Mouse (Mus musculus) stomach, postnatal 0 days (tissue): ENCODE measurements at regions not wholly inside any gene's neighbourhood (a gene's known extent, or its start where the extent isn't known, plus 50 kb on each side); places are given as distances from the start of the nearest gene placed in this dataset.
A peak's percentile ranks its signal among the peaks of the same experiment; 100 is the strongest.

Experiments used
- ATAC-seq: fragments of 200-750 bp; cut with Nextera tagmentation; 2 replicates; pipeline ENCODE4 v1.8.0; 2017; ENCODE audit not compliant: low FRiP score, low TSS enrichment
- DNase-seq: peaks from one replicate; pipeline ENCODE4 v3.0.0-alpha.2; 2016; ENCODE audit warnings: low spot score
- H3K27ac ChIP-seq: fragments of 300-500 bp; sonication (generic); replicated peaks from 2 replicates; pipeline ENCODE4 v1.5.1; 2014; ENCODE audit warnings: mild to moderate bottlenecking, control low read depth
- H3K27me3 ChIP-seq: fragments of 300-500 bp; sonication (generic); 2 replicates; pipeline ENCODE4 v1.6.1; 2014; ENCODE audit warnings: low read length; ENCODE audit not compliant: control insufficient read depth, insufficient read depth
- H3K36me3 ChIP-seq: fragments of 300-500 bp; sonication (generic); 2 replicates; pipeline ENCODE4 v1.6.1; 2014; ENCODE audit warnings: low read length, mixed read lengths; ENCODE audit not compliant: control insufficient read depth, insufficient read depth
- H3K4me1 ChIP-seq: fragments of 300-500 bp; sonication (generic); replicated peaks from 2 replicates; pipeline ENCODE4 v1.6.1; 2014; ENCODE audit warnings: antibody characterized with exemption; ENCODE audit not compliant: control insufficient read depth, insufficient read depth
- H3K4me2 ChIP-seq: fragments of 300-500 bp; sonication (generic); replicated peaks from 2 replicates; pipeline ENCODE4 v1.6.1; 2014; ENCODE audit warnings: low read depth, mild to moderate bottlenecking, control low read depth, moderate library complexity
- H3K4me3 ChIP-seq: fragments of 300-500 bp; sonication (generic); 2 replicates; pipeline ENCODE4 v1.5.1; 2014; ENCODE audit warnings: low read depth, low read length, control low read depth
- H3K9ac ChIP-seq: fragments of 300-500 bp; sonication (generic); 2 replicates; pipeline ENCODE4 v1.6.1; 2014; ENCODE audit warnings: mild to moderate bottlenecking, low read length, control low read depth, mixed read lengths
- H3K9me3 ChIP-seq: fragments of 300-500 bp; sonication (generic); 2 replicates; pipeline ENCODE4 v1.6.1; 2016; ENCODE audit warnings: low read length; ENCODE audit not compliant: control insufficient read depth
- CTCF ChIP-seq: IDR thresholded peaks from 2 replicates; pipeline ENCODE4 v1.5.1; 2016; ENCODE audit warnings: antibody characterized with exemption, low read depth, mild to moderate bottlenecking, moderate library complexity
- EP300 ChIP-seq: optimal IDR thresholded peaks from 2 replicates; pipeline ENCODE3; 2016; ENCODE audit warnings: antibody characterized with exemption
- WGBS: fragments of 180-500 bp; shearing (Covaris S2); extraction: QIAGEN DNeasy Blood & Tissue Kit; methylation state at CpG from one replicate; pipeline ENCODE4 v1.1.7; 2014; 5-methylcytosine and 5-hydroxymethylcytosine counted together

- H3K9ac ChIP-seq: no peak overlapping the region
Measured at GRCm38 (mm10) chr9:52287246-52287651, 118.9 kb upstream of the Zc3h12c start.

GRCm38 (mm10) chr9:52286104-52286503 lies 117.7 kb upstream of the Zc3h12c start:
- H3K27me3 ChIP-seq: no peaks in the 10 kb centered on the region
- H3K9me3 ChIP-seq: no peaks in the 10 kb centered on the region
- H3K4me2 ChIP-seq: no peak overlapping the region
- no peak overlapping the region for H3K4me3 ChIP-seq
- DNase-seq (no peak), ATAC-seq (no peak)
- no peak overlapping the region for H3K9ac ChIP-seq
- H3K36me3 ChIP-seq: no peaks in the 10 kb centered on the region
- TF ChIP-seq EP300 (no peak), CTCF (no peak)
- WGBS: 27% methylated on average over 1 of the region's 1 CpGs
- no peaks in the 10 kb centered on the region for H3K4me1 ChIP-seq
- H3K27ac ChIP-seq: no peak overlapping the region

More at GRCm38 (mm10) chr9:52287246-52287651, 118.9 kb upstream of the Zc3h12c start:
- Histone ChIP-seq H3K36me3 (no peaks in the 10 kb centered on the region), H3K4me1 (no peaks in the 10 kb centered on the region), H3K4me3 (peak overlapping the region; percentile 22), H3K27ac (no peak overlapping the region), H3K4me2 (peak overlapping the region; percentile 54), H3K9me3 (no peaks in the 10 kb centered on the region), H3K27me3 (no peaks in the 10 kb centered on the region)
- ATAC-seq: no peak
- no peak for TF ChIP-seq EP300
- peak; percentile 93 for TF ChIP-seq CTCF
- DNase-seq: peak; percentile 58
- WGBS: 3% methylated on average over 10 of the region's 10 CpGs

GRCm38 (mm10) chr9:52283558-52283957 lies 115.2 kb upstream of the Zc3h12c start:
- Histone ChIP-seq H3K27ac (no peak overlapping the region), H3K4me3 (no peak overlapping the region), H3K36me3 (no peaks in the 10 kb centered on the region), H3K9ac (no peak overlapping the region), H3K4me1 (no peaks in the 10 kb centered on the region), H3K9me3 (no peaks in the 10 kb centered on the region), H3K4me2 (no peak overlapping the region), H3K27me3 (no peaks in the 10 kb centered on the region)
- 28% methylated on average over 2 of the region's 2 CpGs for WGBS
- TF ChIP-seq EP300 (no peak), CTCF (no peak)
- DNase-seq (no peak), ATAC-seq (no peak)

- WGBS: 58% methylated on average over 5 of the region's 5 CpGs
- ATAC-seq (no peak), DNase-seq (no peak)
- Histone ChIP-seq H3K27ac (no peak overlapping the region), H3K36me3 (no peaks in the 10 kb centered on the region), H3K9me3 (no peaks in the 10 kb centered on the region), H3K4me3 (no peak overlapping the region), H3K4me1 (no peaks in the 10 kb centered on the region), H3K4me2 (no peak overlapping the region), H3K9ac (no peak overlapping the region), H3K27me3 (no peaks in the 10 kb centered on the region)
- no peak for TF ChIP-seq CTCF
Measured at GRCm38 (mm10) chr9:52280995-52281394, 112.6 kb upstream of the Zc3h12c start.

- H3K4me3 ChIP-seq: no peak overlapping the region
- no peak for DNase-seq
- no peak overlapping the region for H3K27ac ChIP-seq
- no peak overlapping the region for H3K9ac ChIP-seq
- no peak overlapping the region for H3K4me2 ChIP-seq
- ATAC-seq: no peak
- H3K4me1 ChIP-seq: no peaks in the 10 kb centered on the region
- no peaks in the 10 kb centered on the region for H3K36me3 ChIP-seq
- TF ChIP-seq EP300 (no peak), CTCF (no peak)
- 94% methylated on average over 3 of the region's 3 CpGs for WGBS
- no peaks in the 10 kb centered on the region for H3K9me3 ChIP-seq
- H3K27me3 ChIP-seq: no peaks in the 10 kb centered on the region
Measured at GRCm38 (mm10) chr9:52280556-52280955, 112.2 kb upstream of the Zc3h12c start.

- Histone ChIP-seq H3K4me3 (no peak overlapping the region), H3K9ac (no peak overlapping the region), H3K27ac (no peak overlapping the region), H3K4me1 (no peaks in the 10 kb centered on the region), H3K27me3 (no peaks in the 10 kb centered on the region), H3K36me3 (no peaks in the 10 kb centered on the region), H3K9me3 (no peaks in the 10 kb centered on the region), H3K4me2 (no peak overlapping the region)
- TF ChIP-seq CTCF (no peak), EP300 (no peak)
- WGBS: 22% methylated on average over 3 of the region's 3 CpGs
- no peak for ATAC-seq
- no peak for DNase-seq
Measured at GRCm38 (mm10) chr9:52278701-52279023, 110.3 kb upstream of the Zc3h12c start.
